Mouse (Mus musculus) hindbrain, embryonic 16.5 days (tissue): ENCODE data around the gene Tsen15. TPM values are rescaled to one million over a fixed set of nuclear protein-coding genes. Genes with fewer than 3 reads are reported as not detected.
A peak's percentile ranks its signal among the peaks of the same experiment; 100 is the strongest.

ENCODE experiments used
- ATAC-seq: fragments of 200-750 bp; cut with Nextera tagmentation; 2 replicates; pipeline ENCODE4 v1.8.0; 2017; ENCODE audit warnings: moderate TSS enrichment, moderate library complexity
- H3K27ac ChIP-seq: fragments of 300-500 bp; sonication (generic); 2 replicates; pipeline ENCODE4 v1.5.1; 2014; ENCODE audit warnings: low read depth, mild to moderate bottlenecking, control low read depth, low read length, moderate library complexity
- H3K27me3 ChIP-seq: fragments of 300-500 bp; sonication (generic); replicated peaks from 2 replicates; pipeline ENCODE4 v1.6.1; 2014; ENCODE audit warnings: low read length; ENCODE audit not compliant: control insufficient read depth, insufficient read depth
- H3K36me3 ChIP-seq: fragments of 300-500 bp; sonication (generic); 2 replicates; pipeline ENCODE4 v1.6.1; 2014; ENCODE audit warnings: mild to moderate bottlenecking, low read length, moderate library complexity, mixed read lengths; ENCODE audit not compliant: control insufficient read depth, insufficient read depth
- H3K4me1 ChIP-seq: fragments of 300-500 bp; sonication (generic); 2 replicates; pipeline ENCODE4 v1.6.1; 2014; ENCODE audit warnings: low read depth, low read length; ENCODE audit not compliant: control insufficient read depth, insufficient read depth
- H3K4me2 ChIP-seq: fragments of 300-500 bp; sonication (generic); 2 replicates; pipeline ENCODE4 v1.6.1; 2014; ENCODE audit warnings: mild to moderate bottlenecking, low read length, control low read depth, moderate library complexity
- H3K4me3 ChIP-seq: fragments of 300-500 bp; sonication (generic); 2 replicates; pipeline ENCODE4 v1.5.1; 2014; ENCODE audit warnings: mild to moderate bottlenecking, low read length, control low read depth, moderate library complexity
- H3K9ac ChIP-seq: fragments of 300-500 bp; sonication (generic); 2 replicates; pipeline ENCODE4 v1.6.1; 2014; ENCODE audit warnings: low read depth, mild to moderate bottlenecking, control low read depth, low read length, moderate library complexity
- H3K9me3 ChIP-seq: fragments of 300-500 bp; sonication (generic); 2 replicates; pipeline ENCODE4 v1.6.1; 2014; ENCODE audit warnings: mild to moderate bottlenecking, low read length, moderate library complexity; ENCODE audit not compliant: control insufficient read depth
- WGBS: fragments of 180-500 bp; shearing (Covaris S2); extraction: QIAGEN DNeasy Blood & Tissue Kit; methylation state at CpG from one replicate; pipeline ENCODE4 v1.1.7; 2014; 5-methylcytosine and 5-hydroxymethylcytosine counted together
- polyA plus RNA-seq: library from polyadenylated mRNA; unstranded; fragments of >200 nt; fragmentation: Nextera tagmentation; extraction: Ambion mirVana; gene quantifications from 2 replicates; pipeline ENCODE4 v1.2.1, GENCODE M21; 2015

The Tsen15 gene
- polyA plus RNA-seq: 40.7 and 45.8 TPM in 2 replicates

DNA sequence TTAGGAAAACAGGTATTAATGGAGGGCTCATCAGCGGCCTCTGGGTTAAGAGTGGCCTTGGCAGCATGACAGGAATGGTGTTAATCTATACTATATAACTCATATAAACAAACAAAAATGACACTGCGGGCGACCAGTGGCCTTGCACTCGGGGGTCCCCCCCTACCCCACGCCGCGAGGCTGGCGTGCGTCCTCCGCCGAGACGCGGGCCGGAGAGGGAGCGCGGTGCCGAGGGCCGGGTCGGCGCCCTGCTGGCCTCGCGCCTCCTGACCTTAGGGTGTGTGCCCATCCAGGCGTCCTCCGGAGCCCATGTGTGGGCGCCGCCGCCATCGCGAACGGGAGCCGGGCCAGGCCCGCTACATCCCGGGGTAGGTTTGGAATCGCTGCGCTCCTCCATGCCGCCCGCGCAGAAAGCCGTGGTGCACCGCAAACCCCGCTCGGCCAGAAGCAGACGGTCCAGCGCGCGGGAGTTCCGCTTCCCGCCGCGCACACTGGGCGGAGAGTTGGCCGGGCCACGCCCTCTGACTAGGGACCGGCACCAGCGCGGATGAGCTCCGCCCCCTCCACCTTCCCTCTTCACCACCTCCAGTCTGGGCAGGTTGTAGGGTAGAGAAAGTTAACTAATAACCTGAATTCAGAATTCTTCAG is at the start of gene Tsen15:
Gene Tsen15, minus strand, starts transcription at position 501 of the 648 bp plus-strand sequence.
- 0% methylated on average over 49 of the region's 57 CpGs for WGBS
- Histone ChIP-seq H3K9me3 (no peaks in the 10 kb centered on the region), H3K36me3 (peaks cover 2% of the 10 kb centered on the region; the same call in 1 of the 2 replicates), H3K4me2 (peak within 1 kb of the TSS; percentile 65), H3K27ac (peak within 1 kb of the TSS; percentile 24; the same call in 1 of the 2 replicates), H3K27me3 (no peaks in the 10 kb centered on the region), H3K9ac (peak within 1 kb of the TSS; percentile 93), H3K4me1 (no peaks in the 10 kb centered on the region), H3K4me3 (peak within 1 kb of the TSS; percentile 82)
- ATAC-seq: peak; percentile 98

DNA sequence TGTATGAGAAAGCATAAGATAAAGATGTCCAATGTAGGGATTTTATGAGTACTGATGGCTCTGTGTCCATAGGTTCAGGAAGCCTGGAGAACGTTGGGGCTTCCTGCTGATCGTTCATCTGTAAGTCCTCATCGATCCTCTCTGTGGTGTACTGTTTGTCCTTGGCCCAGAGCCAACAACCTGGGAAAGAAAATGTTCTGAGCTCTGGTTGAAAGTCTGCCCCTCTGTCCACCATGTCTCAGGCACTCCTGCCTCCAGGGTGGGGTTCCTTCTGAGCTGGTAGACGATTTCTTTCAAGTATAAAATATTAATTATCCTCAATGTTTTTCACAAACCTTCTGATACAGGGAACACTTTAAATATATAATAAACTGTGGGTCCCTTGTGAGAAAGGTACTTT is 47.7 kb upstream of the Tsen15 start:
- 69% methylated on average over 4 of the region's 4 CpGs for WGBS
- ATAC-seq: no peak
- no peak overlapping the region for H3K27ac ChIP-seq
- no peak overlapping the region for H3K4me3 ChIP-seq
- H3K4me2 ChIP-seq: no peak overlapping the region
- H3K9ac ChIP-seq: no peak overlapping the region
- no peaks in the 10 kb centered on the region for H3K9me3 ChIP-seq
- H3K27me3 ChIP-seq: no peaks in the 10 kb centered on the region
- no peaks in the 10 kb centered on the region for H3K4me1 ChIP-seq
- no peaks in the 10 kb centered on the region for H3K36me3 ChIP-seq

DNA sequence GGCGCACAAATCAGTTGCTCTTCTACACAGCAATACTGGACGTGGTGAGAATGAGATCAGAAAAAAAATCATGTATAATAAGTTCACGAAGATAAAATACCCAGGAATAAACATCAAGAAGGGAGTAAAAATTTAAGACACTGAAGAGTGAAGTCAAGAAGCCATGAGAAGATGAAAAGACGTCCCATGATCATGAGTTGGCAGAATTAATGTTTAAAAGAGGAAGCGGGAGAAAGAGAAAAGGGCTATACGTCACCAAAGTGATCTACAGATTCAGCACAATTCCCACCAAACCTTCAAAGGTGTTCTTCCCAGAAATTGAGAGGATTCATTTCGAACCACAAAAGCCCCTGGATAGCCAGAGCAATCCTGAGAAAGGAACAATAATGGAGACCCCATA is 43.3 kb upstream of the Tsen15 start:
- H3K9ac ChIP-seq: no peak overlapping the region
- no peak for ATAC-seq
- H3K27me3 ChIP-seq: no peaks in the 10 kb centered on the region
- H3K4me3 ChIP-seq: no peak overlapping the region
- H3K9me3 ChIP-seq: no peaks in the 10 kb centered on the region
- no peaks in the 10 kb centered on the region for H3K36me3 ChIP-seq
- no peak overlapping the region for H3K4me2 ChIP-seq
- no peak overlapping the region for H3K27ac ChIP-seq
- WGBS: 92% methylated on average over 7 of the region's 7 CpGs
- no peaks in the 10 kb centered on the region for H3K4me1 ChIP-seq

DNA sequence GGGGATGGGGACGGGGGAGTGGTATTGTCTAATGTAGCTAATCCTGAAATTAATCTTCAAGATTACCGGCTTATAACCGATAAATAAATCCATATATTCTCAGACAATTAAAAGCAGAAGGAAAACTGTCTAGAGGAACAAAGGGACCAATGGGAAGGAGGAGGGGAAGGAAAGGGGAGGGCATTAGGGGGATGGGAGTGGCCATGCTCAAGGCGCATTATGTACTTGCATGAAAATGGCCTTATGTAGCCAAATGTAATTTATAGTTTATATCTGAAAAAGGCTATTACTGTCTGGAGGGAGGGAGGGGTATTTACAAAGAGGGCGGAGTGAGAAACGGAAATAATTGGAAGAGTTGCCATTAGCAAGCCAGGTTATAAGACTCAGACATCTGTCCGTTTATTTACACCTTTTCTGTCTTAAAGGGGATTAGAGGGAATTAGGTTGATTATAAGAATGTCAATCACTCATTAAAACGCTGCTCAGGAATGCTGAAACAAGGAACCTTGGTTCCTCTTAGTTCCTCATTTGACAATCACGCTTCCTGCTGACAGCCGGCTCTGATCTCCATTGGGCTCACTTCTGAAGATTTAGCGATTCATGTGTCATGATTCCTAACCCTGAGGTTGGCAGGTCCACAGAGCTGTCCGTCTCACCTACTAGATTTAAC is 41.6 kb upstream of the Tsen15 start:
- 77% methylated on average over 12 of the region's 12 CpGs for WGBS
- H3K4me1 ChIP-seq: no peaks in the 10 kb centered on the region
- H3K4me2 ChIP-seq: no peak overlapping the region
- ATAC-seq: no peak
- no peak overlapping the region for H3K4me3 ChIP-seq
- H3K27me3 ChIP-seq: no peaks in the 10 kb centered on the region
- no peaks in the 10 kb centered on the region for H3K9me3 ChIP-seq
- no peak overlapping the region for H3K9ac ChIP-seq
- H3K27ac ChIP-seq: no peak overlapping the region
- no peaks in the 10 kb centered on the region for H3K36me3 ChIP-seq

DNA sequence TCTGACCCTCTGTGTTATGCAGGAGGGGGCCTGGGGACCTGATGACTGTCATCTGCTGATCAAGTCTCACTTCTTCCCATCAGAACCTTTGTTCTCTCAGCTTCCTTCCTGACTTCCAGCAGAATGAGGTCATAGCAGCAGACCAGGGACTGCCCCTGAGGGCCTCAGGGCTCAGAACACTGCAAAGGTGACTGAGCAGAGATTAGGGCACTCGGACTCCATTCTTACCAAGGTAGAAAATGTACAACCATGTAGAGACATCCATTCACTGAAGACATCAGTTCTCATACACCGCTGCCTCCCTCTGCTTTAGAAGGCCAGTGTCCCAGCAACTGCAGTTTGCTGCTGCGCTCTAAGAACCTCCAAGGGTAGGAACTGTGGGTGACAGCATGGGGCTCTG is 36.6 kb upstream of the Tsen15 start:
- Histone ChIP-seq H3K9ac (no peak overlapping the region), H3K9me3 (no peaks in the 10 kb centered on the region), H3K27ac (no peak overlapping the region), H3K4me1 (no peaks in the 10 kb centered on the region), H3K4me2 (no peak overlapping the region), H3K4me3 (no peak overlapping the region), H3K36me3 (no peaks in the 10 kb centered on the region), H3K27me3 (no peaks in the 10 kb centered on the region)
- no peak for ATAC-seq
- WGBS: 90% methylated on average over 3 of the region's 3 CpGs

DNA sequence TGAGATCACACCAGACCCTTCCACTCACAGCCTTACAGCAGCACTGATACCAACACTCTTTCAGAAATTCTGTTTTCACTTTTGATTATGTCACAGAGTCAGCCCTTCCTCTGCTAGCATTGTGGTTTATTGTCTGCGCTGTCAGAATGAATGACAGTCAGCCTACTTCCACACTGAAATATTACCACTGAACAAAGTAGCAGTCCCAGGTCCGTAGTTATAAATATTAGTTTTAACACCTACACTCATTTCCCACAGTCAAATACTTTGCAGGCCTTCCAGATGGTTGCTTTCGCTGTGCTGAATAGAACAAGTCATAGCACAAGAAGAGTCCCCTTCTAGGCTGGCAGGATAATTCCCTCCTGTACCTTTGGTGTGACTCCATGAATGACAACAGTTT is 35.8 kb upstream of the Tsen15 start:
- 84% methylated on average over 3 of the region's 3 CpGs for WGBS
- Histone ChIP-seq H3K4me3 (no peak overlapping the region), H3K36me3 (no peaks in the 10 kb centered on the region), H3K9me3 (no peaks in the 10 kb centered on the region), H3K9ac (no peak overlapping the region), H3K27me3 (no peaks in the 10 kb centered on the region), H3K27ac (no peak overlapping the region), H3K4me2 (no peak overlapping the region), H3K4me1 (no peaks in the 10 kb centered on the region)
- ATAC-seq: no peak

DNA sequence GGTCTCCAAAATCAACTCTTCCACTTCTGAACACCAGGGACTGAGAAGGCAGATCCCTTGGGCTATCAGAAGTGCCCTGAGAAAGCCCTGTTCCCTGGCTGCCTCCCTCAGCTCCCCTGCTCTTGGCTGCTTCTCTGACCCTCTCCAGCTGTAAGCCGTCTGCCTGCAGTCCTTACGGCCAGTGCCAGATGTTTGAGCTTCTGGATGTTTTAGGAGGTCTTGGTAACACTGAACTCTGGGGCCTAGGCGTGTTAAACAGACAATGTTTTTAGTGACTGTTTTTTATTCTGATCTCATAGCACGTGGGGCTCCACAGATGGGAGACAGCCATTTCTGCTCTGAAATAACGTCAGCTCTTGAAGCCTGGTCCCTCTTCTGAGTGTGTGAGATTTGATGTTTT is 31.1 kb upstream of the Tsen15 start:
- Histone ChIP-seq H3K27me3 (no peaks in the 10 kb centered on the region), H3K9me3 (no peaks in the 10 kb centered on the region), H3K36me3 (no peaks in the 10 kb centered on the region), H3K4me2 (no peak overlapping the region), H3K9ac (no peak overlapping the region), H3K4me3 (no peak overlapping the region), H3K27ac (no peak overlapping the region), H3K4me1 (no peaks in the 10 kb centered on the region)
- no peak for ATAC-seq
- WGBS: 38% methylated on average over 5 of the region's 5 CpGs

DNA sequence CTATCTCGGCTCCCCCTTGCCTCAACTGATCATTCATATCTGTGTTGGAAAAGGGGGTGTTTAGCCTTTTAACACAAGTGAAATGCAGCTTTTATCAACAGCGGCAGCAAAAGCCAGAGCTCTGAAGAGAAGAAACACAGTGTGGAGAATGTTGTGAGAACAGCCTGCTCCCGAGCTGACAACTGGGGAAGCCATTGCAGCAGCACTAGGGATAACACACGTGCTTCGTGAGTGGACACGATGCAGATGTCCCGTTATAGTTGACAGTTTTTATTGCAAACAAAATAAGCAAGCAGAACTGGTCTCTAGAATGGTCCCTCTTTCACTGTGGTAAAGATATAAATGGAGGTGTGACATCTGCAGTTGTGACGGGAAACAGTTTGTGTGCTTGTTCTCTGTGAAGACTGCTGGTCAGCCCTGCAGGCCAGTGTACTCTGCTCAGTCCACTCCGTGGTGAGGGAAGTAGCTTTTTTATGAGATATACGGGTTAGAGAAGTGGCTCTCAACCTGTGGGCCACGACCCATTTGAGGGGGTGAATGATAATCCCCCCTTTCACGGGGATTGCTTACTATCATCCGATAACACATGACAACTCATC is 29.9 kb upstream of the Tsen15 start:
- ATAC-seq: no peak
- Histone ChIP-seq H3K27ac (no peak overlapping the region), H3K9me3 (peaks cover 5% of the 10 kb centered on the region; the same call in 1 of the 2 replicates), H3K36me3 (peaks cover 3% of the 10 kb centered on the region; the same call in 1 of the 2 replicates), H3K9ac (no peak overlapping the region), H3K27me3 (no peaks in the 10 kb centered on the region), H3K4me1 (no peaks in the 10 kb centered on the region), H3K4me2 (no peak overlapping the region), H3K4me3 (no peak overlapping the region)
- WGBS: 89% methylated on average over 13 of the region's 13 CpGs

DNA sequence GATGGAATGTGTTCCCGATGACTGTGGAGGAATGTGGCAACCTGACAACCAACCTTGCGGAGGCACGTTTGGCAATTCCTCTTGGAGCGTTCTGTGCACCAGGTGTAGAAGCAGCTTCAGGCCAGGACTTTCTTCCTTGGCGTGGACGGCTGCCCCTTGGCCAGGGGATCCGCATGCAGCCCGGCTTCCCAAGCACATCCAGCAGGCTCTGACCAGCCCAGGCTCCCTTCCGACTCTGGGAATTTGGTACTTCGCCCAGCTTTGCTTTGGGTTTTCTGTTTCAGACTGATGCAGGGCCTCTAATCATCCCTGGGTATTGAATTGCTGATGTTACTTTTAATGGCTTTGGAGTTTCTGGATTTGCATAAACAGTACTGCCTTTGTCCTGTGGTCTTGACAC is 28.0 kb upstream of the Tsen15 start:
- no peak overlapping the region for H3K4me2 ChIP-seq
- no peaks in the 10 kb centered on the region for H3K27me3 ChIP-seq
- H3K36me3 ChIP-seq: peaks cover 3% of the 10 kb centered on the region; the same call in 1 of the 2 replicates
- H3K9ac ChIP-seq: no peak overlapping the region
- H3K4me3 ChIP-seq: no peak overlapping the region
- H3K4me1 ChIP-seq: no peaks in the 10 kb centered on the region
- no peak overlapping the region; the same call in 1 of the 2 replicates for H3K27ac ChIP-seq
- peaks cover 5% of the 10 kb centered on the region; the same call in 1 of the 2 replicates for H3K9me3 ChIP-seq
- ATAC-seq: peak; percentile 62; the same call in 1 of the 2 replicates
- WGBS: 73% methylated on average over 10 of the region's 10 CpGs
